Mouse (Mus musculus) small intestine, adult 2 months (tissue): ENCODE results near the gene Zmiz1.

Experiments
- CTCF ChIP-seq: fragments of 200-500 bp; IDR thresholded peaks from 2 replicates; pipeline ENCODE4 v1.5.1; 2012; ENCODE audit warnings: low read depth, mild to moderate bottlenecking, control low read depth, inconsistent platforms, low read length, moderate library complexity, mixed read lengths; ENCODE audit not compliant: insufficient replicate concordance, insufficient read length; ENCODE audit errors: extremely low read depth
- POLR2A ChIP-seq: fragments of 200-500 bp; IDR thresholded peaks from 2 replicates; pipeline ENCODE4 v1.6.1; 2012; ENCODE audit warnings: low read depth, mild to moderate bottlenecking, control low read depth, inconsistent platforms, low read length, moderate library complexity

DNA sequence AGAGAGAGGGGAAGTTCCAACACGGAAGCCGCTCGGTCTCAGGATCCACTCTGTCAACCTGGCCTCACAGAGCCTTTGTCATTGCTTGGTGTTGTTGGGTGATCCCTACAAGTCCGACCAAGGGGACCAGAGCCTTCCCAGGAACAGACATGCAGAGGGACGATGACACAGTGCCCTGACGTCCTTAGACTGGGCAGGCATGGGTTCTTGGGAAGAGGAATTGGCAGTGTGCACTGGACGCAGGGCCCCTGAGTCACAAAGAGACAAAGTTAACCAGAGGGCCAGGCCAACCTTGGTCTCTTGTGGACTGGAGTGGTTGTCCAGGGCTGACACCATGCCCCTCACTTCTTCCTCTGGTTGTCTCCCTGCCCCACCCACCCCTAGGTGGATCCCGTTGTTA, 67.9 kb downstream of the Zmiz1 start:
- TF ChIP-seq CTCF: no peak
- no peak for TF ChIP-seq POLR2A
